Mouse (Mus musculus) stomach, postnatal 0 days (tissue): Measurements from ENCODE around the gene Parn. TPM values are rescaled to one million over a fixed set of nuclear protein-coding genes. Genes with fewer than 3 reads are reported as not detected.

Source experiments
- ATAC-seq: fragments of 200-750 bp; cut with Nextera tagmentation; 2 replicates; pipeline ENCODE4 v1.8.0; 2017; ENCODE audit not compliant: low FRiP score, low TSS enrichment
- DNase-seq: peaks from one replicate; pipeline ENCODE4 v3.0.0-alpha.2; 2016; ENCODE audit warnings: low spot score
- H3K27ac ChIP-seq: fragments of 300-500 bp; sonication (generic); replicated peaks from 2 replicates; pipeline ENCODE4 v1.5.1; 2014; ENCODE audit warnings: mild to moderate bottlenecking, control low read depth
- H3K27me3 ChIP-seq: fragments of 300-500 bp; sonication (generic); 2 replicates; pipeline ENCODE4 v1.6.1; 2014; ENCODE audit warnings: low read length; ENCODE audit not compliant: control insufficient read depth, insufficient read depth
- H3K36me3 ChIP-seq: fragments of 300-500 bp; sonication (generic); 2 replicates; pipeline ENCODE4 v1.6.1; 2014; ENCODE audit warnings: low read length, mixed read lengths; ENCODE audit not compliant: control insufficient read depth, insufficient read depth
- H3K4me1 ChIP-seq: fragments of 300-500 bp; sonication (generic); replicated peaks from 2 replicates; pipeline ENCODE4 v1.6.1; 2014; ENCODE audit warnings: antibody characterized with exemption; ENCODE audit not compliant: control insufficient read depth, insufficient read depth
- H3K4me2 ChIP-seq: fragments of 300-500 bp; sonication (generic); replicated peaks from 2 replicates; pipeline ENCODE4 v1.6.1; 2014; ENCODE audit warnings: low read depth, mild to moderate bottlenecking, control low read depth, moderate library complexity
- H3K4me3 ChIP-seq: fragments of 300-500 bp; sonication (generic); 2 replicates; pipeline ENCODE4 v1.5.1; 2014; ENCODE audit warnings: low read depth, low read length, control low read depth
- H3K9ac ChIP-seq: fragments of 300-500 bp; sonication (generic); 2 replicates; pipeline ENCODE4 v1.6.1; 2014; ENCODE audit warnings: mild to moderate bottlenecking, low read length, control low read depth, mixed read lengths
- H3K9me3 ChIP-seq: fragments of 300-500 bp; sonication (generic); 2 replicates; pipeline ENCODE4 v1.6.1; 2016; ENCODE audit warnings: low read length; ENCODE audit not compliant: control insufficient read depth
- CTCF ChIP-seq: IDR thresholded peaks from 2 replicates; pipeline ENCODE4 v1.5.1; 2016; ENCODE audit warnings: antibody characterized with exemption, low read depth, mild to moderate bottlenecking, moderate library complexity
- EP300 ChIP-seq: optimal IDR thresholded peaks from 2 replicates; pipeline ENCODE3; 2016; ENCODE audit warnings: antibody characterized with exemption
- WGBS: fragments of 180-500 bp; shearing (Covaris S2); extraction: QIAGEN DNeasy Blood & Tissue Kit; methylation state at CpG from one replicate; pipeline ENCODE4 v1.1.7; 2014; 5-methylcytosine and 5-hydroxymethylcytosine counted together
- polyA plus RNA-seq: library from polyadenylated mRNA; unstranded; fragments of >200 nt; fragmentation: Nextera tagmentation; extraction: Ambion mirVana; gene quantifications from 2 replicates; pipeline ENCODE4 v1.2.1, GENCODE M21; 2015

The Parn gene
- polyA plus RNA-seq, 1 experiment from 2014 or later = 23.7 TPM

DNA sequence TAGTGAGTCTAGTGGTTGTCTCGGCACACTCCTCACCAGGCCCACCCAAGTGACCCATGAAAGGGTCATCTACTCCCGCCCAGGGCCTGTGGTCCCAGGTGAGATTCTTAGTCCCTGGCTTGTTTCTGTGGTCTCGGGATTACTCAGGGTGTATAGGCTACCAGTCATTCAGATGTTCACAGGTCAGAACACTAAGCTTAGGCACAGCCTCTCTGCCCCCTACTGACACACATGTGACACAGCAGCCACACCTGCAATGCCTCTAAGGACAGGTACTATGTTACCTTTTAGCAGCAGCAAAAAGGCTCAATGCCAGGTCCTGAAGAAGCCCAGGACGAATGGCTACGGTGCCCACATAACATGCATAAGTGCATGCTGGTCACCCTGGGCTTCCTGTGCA lies 136.7 kb downstream of the Parn start:
- Histone ChIP-seq H3K4me3 (no peak overlapping the region), H3K36me3 (no peaks in the 10 kb centered on the region), H3K4me1 (no peaks in the 10 kb centered on the region), H3K9me3 (no peaks in the 10 kb centered on the region), H3K27me3 (no peaks in the 10 kb centered on the region), H3K4me2 (no peak overlapping the region), H3K9ac (no peak overlapping the region), H3K27ac (no peak overlapping the region)
- TF ChIP-seq EP300 (no peak), CTCF (peak; percentile 61)
- ATAC-seq = no peak
- 90% methylated on average over 5 of the region's 5 CpGs for WGBS
- DNase-seq = no peak

DNA sequence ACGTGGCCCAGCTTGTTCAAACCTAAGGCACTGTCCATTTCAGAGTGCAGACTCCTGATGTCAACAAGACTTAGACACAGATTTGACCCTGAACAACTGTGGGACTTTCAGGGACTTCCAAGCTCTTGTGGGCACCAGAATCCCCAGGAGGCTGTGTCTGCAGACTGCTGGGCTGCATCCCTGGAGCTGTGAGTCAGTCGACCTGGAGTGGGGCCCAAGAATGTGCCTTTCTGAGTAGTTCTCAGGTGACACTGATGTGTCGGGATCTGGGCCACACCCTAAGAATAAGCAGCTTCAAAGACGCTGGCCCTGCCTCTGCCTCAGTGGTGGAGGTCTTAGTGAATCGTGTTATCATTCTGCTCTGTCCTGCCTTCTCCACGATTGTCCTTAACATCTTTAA lies 146.6 kb downstream of the Parn start:
- Histone ChIP-seq H3K27ac (no peak overlapping the region), H3K9me3 (no peaks in the 10 kb centered on the region), H3K4me1 (no peaks in the 10 kb centered on the region), H3K36me3 (no peaks in the 10 kb centered on the region), H3K27me3 (no peaks in the 10 kb centered on the region), H3K4me2 (no peak overlapping the region), H3K4me3 (no peak overlapping the region), H3K9ac (no peak overlapping the region)
- DNase-seq (no peak), ATAC-seq (0 out of 2 replicates have a peak, but pooled peaks have one; percentile 24)
- WGBS = 58% methylated on average over 6 of the region's 6 CpGs
- TF ChIP-seq EP300 (no peak), CTCF (no peak)

DNA sequence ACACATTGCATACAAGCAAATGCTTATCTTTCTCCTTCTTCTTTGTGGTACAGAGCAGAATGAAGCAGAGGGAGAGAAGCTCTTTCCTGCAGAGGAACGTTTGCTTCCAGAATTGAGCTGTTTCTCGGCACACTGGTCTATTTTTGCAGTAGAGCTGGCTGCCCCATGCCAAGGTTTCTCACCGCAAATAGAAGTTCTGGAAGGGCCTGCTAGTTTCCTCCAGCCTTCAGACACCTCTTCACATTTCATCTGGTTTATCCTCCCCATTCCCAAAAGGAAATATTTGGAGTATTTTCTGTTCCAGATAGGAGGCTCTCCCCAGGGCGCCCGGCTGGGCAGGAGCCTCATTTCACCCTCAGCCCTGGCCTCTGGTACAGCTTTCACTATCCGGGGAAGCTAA lies 147.7 kb downstream of the Parn start:
- H3K4me2 ChIP-seq = no peak overlapping the region
- H3K36me3 ChIP-seq = no peaks in the 10 kb centered on the region
- TF ChIP-seq EP300 = no peak
- no peak for TF ChIP-seq CTCF
- no peak for DNase-seq
- H3K4me3 ChIP-seq = no peak overlapping the region
- H3K9me3 ChIP-seq = no peaks in the 10 kb centered on the region
- no peak overlapping the region for H3K27ac ChIP-seq
- H3K27me3 ChIP-seq = no peaks in the 10 kb centered on the region
- WGBS = 75% methylated on average over 6 of the region's 6 CpGs
- H3K9ac ChIP-seq = no peak overlapping the region
- no peaks in the 10 kb centered on the region for H3K4me1 ChIP-seq
- ATAC-seq = no peak

DNA sequence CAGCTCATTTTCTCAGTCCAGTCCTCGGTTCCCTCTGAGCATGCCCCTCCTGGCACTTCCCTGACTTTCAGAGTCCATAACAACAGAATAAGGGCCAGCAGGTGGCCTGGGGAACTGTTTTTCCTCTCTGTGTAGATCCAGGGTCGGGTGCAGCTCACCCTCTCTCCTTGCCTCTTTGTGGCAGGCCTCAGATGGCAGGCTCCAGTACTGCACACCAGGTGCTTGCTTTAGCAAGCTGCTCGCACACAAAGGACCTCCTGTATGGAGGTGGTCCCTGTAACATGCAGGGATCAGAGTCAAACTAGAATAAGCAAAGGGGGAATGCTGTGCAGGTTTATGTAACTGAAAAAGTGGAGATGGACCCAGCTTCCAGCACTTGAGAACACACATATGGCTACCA lies 151.8 kb downstream of the Parn start:
- TF ChIP-seq CTCF = no peak
- TF ChIP-seq EP300 = no peak
- no peak overlapping the region for H3K27ac ChIP-seq
- H3K9ac ChIP-seq = no peak overlapping the region
- H3K4me2 ChIP-seq = no peak overlapping the region
- H3K4me3 ChIP-seq = no peak overlapping the region
- no peaks in the 10 kb centered on the region for H3K27me3 ChIP-seq
- no peaks in the 10 kb centered on the region for H3K36me3 ChIP-seq
- no peak for DNase-seq
- H3K9me3 ChIP-seq = no peaks in the 10 kb centered on the region
- no peaks in the 10 kb centered on the region for H3K4me1 ChIP-seq
- no peak for ATAC-seq
- WGBS = 63% methylated on average over 3 of the region's 3 CpGs

DNA sequence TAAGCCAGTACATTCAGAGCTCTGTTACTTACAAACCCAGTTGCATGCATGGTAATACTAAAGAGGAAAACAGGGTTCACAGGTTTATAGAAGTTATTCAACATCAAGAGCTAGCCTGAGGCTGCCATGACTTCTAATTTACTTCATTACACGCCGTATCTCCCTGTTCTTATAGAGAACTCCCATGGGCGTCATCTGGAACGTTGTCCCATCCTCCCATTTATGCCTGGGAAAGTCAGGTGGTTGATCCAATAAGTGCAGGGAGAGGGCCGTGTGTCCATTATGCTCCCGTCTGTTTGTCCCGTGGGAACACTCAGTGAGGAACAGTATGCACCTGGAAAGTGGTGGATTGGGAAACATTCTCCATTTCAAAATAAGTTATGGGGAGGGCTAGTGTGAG lies 152.4 kb downstream of the Parn start:
- Histone ChIP-seq H3K9me3 (no peaks in the 10 kb centered on the region), H3K4me2 (no peak overlapping the region), H3K9ac (no peak overlapping the region), H3K36me3 (no peaks in the 10 kb centered on the region), H3K4me3 (no peak overlapping the region), H3K27ac (no peak overlapping the region), H3K4me1 (no peaks in the 10 kb centered on the region), H3K27me3 (no peaks in the 10 kb centered on the region)
- 94% methylated on average over 7 of the region's 7 CpGs for WGBS
- DNase-seq (no peak), ATAC-seq (no peak)
- TF ChIP-seq EP300 (no peak), CTCF (no peak)

DNA sequence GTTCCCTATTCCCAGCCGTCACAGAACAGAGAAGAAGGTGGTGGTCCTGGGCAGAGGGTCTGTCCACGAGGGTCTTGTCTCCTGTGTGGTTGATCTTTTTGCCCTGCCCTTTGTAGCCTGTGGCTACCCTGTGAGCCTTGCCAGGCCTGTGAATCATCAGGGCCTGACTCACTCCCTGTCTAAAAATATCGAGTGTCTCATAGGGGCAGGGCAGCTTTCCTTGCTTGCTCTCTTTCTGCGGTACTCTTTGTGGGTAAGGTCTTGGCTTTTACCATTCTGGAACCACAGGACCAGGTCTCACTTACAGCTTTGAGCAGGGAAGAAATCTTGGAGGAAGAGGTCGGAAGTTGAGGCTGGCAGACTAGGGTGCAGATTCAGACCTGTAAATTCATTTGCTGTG lies 162.9 kb downstream of the Parn start:
- H3K9me3 ChIP-seq = no peaks in the 10 kb centered on the region
- WGBS = 58% methylated on average over 5 of the region's 5 CpGs
- DNase-seq (peak; percentile 30), ATAC-seq (peak; percentile 68)
- no peaks in the 10 kb centered on the region for H3K36me3 ChIP-seq
- H3K9ac ChIP-seq = no peak overlapping the region
- H3K4me2 ChIP-seq = no peak overlapping the region
- H3K4me1 ChIP-seq = no peaks in the 10 kb centered on the region
- H3K27me3 ChIP-seq = no peaks in the 10 kb centered on the region
- no peak overlapping the region for H3K27ac ChIP-seq
- TF ChIP-seq EP300 (no peak), CTCF (no peak)
- H3K4me3 ChIP-seq = no peak overlapping the region
